Mouse (Mus musculus) spleen, embryonic (tissue): ENCODE data around the gene Herpud1.

Source experiments
- CTCF ChIA-PET: fragments of 350-600 bp; sonication (Branson Sonifier 250); formaldehyde crosslinking; loops from one replicate; lab custom pipeline; 2022; lab: Charles Lee

Herpud1 gene

DNA sequence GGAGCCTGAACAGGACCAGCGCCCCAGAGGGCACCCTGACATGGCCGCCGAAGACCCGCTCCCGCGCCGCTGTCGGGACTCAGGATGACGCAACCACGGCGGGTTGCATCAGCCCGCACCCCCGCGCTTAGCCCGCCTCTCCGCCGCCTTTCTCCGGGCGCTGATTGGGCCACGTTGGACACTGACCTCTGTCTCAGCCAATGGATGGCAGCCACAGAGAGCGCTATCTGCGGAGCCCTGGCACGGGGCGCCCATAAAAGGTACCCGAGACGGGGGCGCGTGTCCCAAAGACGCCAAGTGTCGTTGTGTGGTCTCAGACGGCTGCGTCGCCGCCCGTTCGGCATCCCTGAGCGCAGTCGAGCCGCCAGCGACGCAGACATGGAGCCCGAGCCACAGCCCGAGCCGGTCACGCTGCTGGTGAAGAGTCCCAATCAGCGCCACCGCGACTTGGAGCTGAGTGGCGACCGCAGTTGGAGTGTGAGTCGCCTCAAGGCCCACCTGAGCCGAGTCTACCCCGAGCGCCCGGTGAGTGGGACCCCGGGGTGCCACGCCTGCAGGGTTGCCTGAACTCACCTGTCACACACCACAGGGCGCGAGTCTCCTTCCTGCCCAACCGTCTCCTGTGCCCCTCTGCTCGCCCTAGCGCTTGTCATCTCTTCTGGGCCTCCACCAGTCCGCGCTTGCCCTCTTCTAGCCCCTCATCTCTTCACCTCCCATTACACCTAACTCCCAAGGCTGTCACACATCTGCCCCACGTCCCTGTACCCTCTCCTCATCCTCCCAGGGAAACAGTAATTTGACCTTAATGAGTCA, at the start of gene Herpud1:
Gene Herpud1 (plus strand): TSS at position 225 of the 813 bp plus-strand sequence.
- CTCF ChIA-PET: no interaction called here

GRCm38 (mm10) chr8:94337559-94337958, 48.7 kb upstream of the Herpud1 start:
- CTCF ChIA-PET: no interaction called here

- CTCF ChIA-PET: no interaction called here
Observed at GRCm38 (mm10) chr8:94340796-94341195, 45.4 kb upstream of the Herpud1 start.

DNA sequence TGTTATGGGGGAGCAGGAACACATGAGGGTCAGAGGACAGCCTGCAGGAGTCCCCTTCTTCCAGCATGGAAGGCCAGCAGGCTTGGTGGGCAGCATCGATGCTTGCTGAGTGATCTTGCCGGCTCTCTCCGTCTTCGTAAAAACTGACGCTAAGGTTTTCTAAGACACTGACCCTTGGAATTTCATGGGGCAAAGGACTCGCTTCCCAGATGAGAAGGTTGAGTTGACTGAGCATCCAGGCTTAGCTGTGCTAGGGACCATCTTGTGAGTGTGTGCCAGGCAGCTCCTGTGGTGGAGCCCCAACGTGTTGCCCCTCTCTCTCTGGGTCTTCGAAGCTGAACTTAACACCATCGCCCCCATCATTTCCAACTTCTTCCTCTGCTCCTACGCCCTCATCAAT, 43.5 kb upstream of the Herpud1 start:
- CTCF ChIA-PET: interaction anchor here (0.5 to 1.7 kb wide), 9 partner anchors 8 to 256 kb away, joined by 3 to 12 read pairs (median 4); partner anchors contain the start of gene Slc12a3

- CTCF ChIA-PET: interaction anchor here (0.5 to 1.7 kb wide), 8 partner anchors 9 to 143 kb away, joined by 3 to 6 read pairs (median 4); partner anchors contain the start of gene Slc12a3
Observed at GRCm38 (mm10) chr8:94343290-94343689, 42.9 kb upstream of the Herpud1 start.

DNA sequence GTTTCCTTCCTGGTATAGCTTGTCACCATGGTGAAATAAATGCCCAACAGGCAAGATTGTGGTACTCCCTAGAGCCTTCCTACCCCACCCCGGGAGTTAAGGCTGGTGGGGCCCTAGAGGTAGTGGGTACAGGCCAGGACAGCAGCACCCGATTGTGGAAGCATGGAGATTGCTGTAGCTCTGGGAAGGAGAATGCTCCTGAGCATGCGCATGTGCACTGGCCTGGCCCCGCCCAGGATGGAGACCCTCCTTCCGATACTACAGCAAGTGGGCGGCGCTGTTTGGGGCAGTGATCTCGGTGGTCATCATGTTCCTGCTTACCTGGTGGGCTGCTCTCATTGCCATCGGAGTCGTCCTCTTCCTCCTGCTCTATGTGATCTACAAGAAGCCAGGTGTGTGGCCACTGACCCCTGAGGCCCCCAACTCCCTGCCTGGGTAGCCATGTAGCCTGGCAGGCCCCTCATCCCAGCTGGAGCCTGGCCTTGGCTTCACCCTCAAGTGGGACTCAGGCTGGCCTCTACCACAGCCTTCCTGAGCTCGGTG, 42.4 kb upstream of the Herpud1 start:
- CTCF ChIA-PET: interaction anchor here (0.7 to 1.7 kb wide), 4 partner anchors 15 to 143 kb away, joined by 3 to 6 read pairs (median 4); partner anchors contain the start of gene Slc12a3

- CTCF ChIA-PET: interaction anchor here (0.6 to 1.4 kb wide), 3 partner anchors 27 to 55 kb away, joined by 3 to 8 read pairs (median 3); no protein-coding TSS in a partner anchor
Observed at GRCm38 (mm10) chr8:94345657-94346056, 40.6 kb upstream of the Herpud1 start.

DNA sequence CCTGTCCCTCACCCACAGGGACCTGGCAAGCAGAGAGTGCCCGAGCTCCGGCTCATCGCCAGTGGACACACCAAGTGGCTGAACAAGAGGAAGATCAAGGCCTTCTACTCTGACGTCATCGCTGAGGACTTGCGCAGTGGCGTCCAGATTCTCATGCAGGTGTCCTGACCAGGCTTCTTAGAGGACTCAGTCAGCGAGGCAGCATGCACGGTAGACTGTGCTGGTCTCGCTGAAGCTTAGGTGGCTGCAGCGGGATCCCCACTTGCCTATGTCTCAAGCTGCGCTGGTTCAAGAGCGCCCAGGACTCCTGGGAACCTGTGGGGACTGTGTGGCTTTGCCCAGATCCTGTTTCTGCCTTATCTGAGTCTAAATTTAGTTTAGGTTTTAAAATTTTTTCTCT, 40.0 kb upstream of the Herpud1 start:
- CTCF ChIA-PET: interaction anchor here (0.6 to 0.7 kb wide), 2 partner anchors 28 to 52 kb away, joined by 3 to 4 read pairs; no protein-coding TSS in a partner anchor

GRCm38 (mm10) chr8:94348425-94348824, 37.8 kb upstream of the Herpud1 start:
- CTCF ChIA-PET: no interaction called here

DNA sequence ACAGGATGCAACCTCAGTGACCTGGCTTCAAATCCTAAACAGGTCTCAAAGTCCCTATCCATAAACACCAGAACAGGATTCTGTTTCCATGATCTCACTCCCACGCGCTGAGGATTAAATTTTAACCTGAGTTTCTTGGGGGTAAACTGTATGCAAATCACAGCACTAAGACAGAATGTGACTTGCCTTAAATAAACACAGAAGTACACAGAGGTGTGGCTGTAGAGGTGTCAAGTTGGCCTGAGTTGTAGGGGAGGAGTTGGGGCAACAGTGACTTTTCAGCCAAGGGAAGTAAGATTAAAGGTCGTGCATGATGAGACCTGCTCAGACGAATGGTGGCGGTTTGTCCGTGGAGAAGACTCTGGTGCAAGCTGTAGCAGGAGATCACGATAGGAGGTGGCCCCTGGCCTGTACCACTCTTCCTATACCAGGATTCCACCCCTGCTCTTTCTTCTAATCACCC, 32.1 kb upstream of the Herpud1 start:
- CTCF ChIA-PET: interaction anchor here (0.6 to 1.1 kb wide), 3 partner anchors 11 to 27 kb away, joined by 3 to 4 read pairs (median 3); no protein-coding TSS in a partner anchor

- CTCF ChIA-PET: interaction anchor here (0.6 to 1.1 kb wide), 3 partner anchors 10 to 26 kb away, joined by 3 to 4 read pairs (median 3); no protein-coding TSS in a partner anchor
Observed at GRCm38 (mm10) chr8:94354571-94354970, 31.7 kb upstream of the Herpud1 start.

- CTCF ChIA-PET: interaction anchor here (0.6 kb wide), 1 partner anchor 428 kb away, joined by 3 read pairs; no protein-coding TSS in a partner anchor
Observed at GRCm38 (mm10) chr8:94357220-94357619, 29.0 kb upstream of the Herpud1 start.

GRCm38 (mm10) chr8:94358541-94358940, 27.7 kb upstream of the Herpud1 start:
- CTCF ChIA-PET: no interaction called here

- CTCF ChIA-PET: interaction anchor here (0.7 kb wide), 1 partner anchor 13 kb away, joined by 3 read pairs; no protein-coding TSS in a partner anchor
Observed at GRCm38 (mm10) chr8:94361774-94362431, 24.3 kb upstream of the Herpud1 start.

DNA sequence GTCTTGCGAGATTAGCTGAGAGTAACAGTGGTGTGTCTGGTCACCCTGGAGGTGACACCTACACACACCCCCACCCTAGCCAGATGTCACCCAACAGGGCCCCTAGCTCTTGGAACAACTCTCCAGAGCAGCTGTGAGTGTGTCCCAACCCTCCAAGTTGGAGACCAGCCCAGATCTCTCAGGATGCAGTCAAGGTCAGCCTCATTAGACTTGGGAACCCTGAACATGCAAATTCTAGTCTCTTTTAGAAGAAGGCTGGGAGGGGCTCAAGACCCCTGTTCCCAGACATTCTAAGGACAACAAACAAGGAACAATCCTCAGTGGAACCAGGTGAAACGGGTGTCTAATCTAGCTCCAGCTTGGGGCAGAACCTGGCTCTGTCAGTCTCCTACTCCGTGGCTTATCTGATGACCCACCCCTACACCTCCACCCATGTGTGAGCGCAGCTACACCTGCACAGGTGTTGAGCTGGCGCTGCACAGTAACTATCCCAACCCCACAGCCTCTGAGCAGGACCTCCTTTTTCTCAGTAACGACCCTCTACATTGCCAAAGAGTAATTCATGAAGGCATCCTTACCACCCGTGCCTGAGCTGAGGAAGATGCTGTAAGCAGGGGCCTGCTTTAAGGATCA, 23.5 kb upstream of the Herpud1 start:
- CTCF ChIA-PET: interaction anchor here (0.6 to 0.7 kb wide), 2 partner anchors 11 to 13 kb away, joined by 3 to 17 read pairs; no protein-coding TSS in a partner anchor

DNA sequence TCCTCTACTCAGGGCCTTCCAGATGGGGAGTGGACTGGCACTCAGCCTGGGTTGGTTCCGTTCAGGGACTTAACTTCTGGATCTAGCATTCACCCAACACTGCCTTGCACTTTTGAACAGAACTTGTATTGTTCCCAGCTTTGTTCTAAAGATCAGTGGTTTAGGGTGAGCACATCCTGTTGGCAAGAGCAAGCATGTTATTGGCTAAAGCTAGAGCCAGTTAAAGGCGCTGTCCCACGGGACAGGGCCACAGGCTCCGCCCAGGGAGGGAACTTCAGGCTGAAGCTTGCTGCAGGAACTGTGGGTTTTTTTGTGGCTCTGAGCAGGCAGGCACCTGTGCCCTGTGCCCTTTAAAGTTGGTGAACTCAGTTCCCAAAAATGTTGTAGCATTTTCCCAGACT, 22.9 kb upstream of the Herpud1 start:
- CTCF ChIA-PET: interaction anchor here (0.6 kb wide), 1 partner anchor 11 kb away, joined by 17 read pairs; no protein-coding TSS in a partner anchor

DNA sequence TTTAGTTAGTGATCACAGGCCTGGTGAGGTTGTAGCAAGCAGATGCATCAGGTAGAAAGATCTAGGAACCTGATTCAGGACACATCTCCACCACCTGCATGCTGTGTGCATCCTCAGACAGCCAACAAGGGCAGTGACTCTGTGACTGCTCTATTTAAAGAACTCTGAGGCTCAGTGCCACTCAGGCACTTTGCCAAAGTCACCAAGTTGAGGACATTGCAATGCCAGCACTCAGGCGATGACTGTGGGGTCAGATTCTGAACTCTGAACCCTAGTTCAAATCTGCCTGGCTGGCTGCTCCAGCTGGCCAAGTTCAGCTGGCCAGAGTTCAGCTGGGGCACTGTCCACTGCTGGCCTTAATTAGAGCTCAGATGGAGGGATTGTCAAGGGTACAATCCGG, 22.3 kb upstream of the Herpud1 start:
- CTCF ChIA-PET: no interaction called here

DNA sequence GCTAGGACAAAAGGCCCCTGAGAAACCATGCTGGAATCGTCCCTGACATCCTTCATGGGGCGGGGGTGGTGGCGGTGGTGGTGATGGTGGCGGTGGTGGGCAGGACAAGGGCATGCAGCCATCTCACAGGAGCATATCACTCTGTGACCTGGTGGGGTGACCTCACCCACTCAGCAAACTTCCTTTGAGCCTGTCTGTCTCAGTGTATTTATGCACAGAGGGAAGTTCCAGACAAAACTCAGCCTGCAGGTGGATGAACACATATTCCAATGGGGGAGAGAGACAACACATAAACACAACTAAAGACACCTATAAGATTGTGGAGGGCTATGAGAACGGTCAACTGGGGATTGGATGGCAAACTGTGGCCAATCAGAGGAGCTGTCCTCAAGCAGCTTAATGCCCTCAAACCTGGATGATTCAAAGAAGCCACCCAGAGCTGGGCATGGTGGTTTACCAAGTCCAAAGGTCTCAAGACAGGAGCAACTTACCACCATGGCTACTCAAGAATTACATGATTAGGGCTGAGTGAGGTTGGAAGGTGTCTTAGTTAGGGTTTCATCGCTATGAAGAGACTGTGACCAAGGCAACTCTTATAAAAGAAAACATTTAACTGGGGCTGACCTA, 21.4 kb upstream of the Herpud1 start:
- CTCF ChIA-PET: interaction anchor here (0.7 kb wide), 1 partner anchor 10 kb away, joined by 4 read pairs; no protein-coding TSS in a partner anchor

DNA sequence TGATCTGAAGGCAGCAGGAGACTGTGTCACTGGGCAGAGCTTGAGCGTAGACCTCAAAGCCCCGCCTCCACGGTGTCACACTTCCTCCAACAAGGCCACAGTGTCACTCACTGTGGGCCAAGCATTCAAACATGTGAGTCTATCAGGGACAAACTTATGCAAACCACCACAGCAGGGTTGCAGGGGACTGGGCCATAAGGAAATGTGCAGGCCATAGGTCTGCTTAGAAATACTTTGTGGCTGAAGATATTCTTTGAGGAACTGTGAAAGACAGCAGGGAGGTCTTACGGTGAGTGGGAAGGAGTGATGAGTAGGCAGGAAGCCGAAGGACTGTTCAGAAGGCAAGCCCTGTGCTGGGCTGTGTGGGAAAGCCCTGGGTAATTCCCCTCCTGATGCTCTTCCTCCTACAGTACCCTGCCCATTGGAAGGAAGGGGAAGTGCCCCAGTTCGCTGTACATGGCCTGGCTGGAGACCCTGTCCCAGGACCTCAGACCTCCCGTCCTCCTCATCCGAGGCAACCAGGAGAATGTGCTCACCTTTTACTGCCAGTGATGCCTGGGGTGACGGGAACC, 20.7 kb upstream of the Herpud1 start:
- CTCF ChIA-PET: interaction anchor here (0.7 to 1.1 kb wide), 2 partner anchors 11 to 12 kb away, joined by 3 to 4 read pairs; no protein-coding TSS in a partner anchor

DNA sequence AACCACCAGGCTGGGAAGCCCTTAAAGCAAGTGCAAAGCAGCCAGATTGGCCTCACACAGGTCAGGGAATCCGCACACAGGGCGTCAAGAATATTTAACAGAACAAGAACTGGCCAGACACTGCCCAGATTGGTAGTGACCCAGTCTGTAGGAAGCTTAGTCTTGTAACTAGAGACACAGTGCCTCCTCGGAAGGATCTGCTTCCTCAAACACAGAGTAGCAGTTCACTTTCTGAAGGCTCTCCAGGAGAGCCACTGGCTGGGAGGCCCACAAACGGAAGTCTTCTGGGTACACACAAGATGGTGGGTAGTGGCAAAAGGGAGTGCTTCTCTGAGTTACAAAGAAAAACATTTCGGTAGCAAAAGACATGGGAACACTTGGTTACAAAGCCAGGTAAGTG, 15.4 kb upstream of the Herpud1 start:
- CTCF ChIA-PET: interaction anchor here (1.5 kb wide), 1 partner anchor 10 kb away, joined by 3 read pairs; no protein-coding TSS in a partner anchor
